Mouse (Mus musculus) gonadal fat pad, adult 2 months (tissue): Measurements from ENCODE around the gene Rpp25l. TPM values are rescaled to one million over a fixed set of nuclear protein-coding genes. Genes with fewer than 3 reads are reported as not detected.
"Not testable (repeated sequence)": the region's sequence is repeated elsewhere in the genome, so short reads cannot be mapped to it uniquely, and the experiment has no call there.

ENCODE experiments used
- DNase-seq: peaks from one replicate; pipeline ENCODE4 v3.0.0-alpha.2; 2012; ENCODE audit warnings: low read depth
- polyA plus RNA-seq: library from polyadenylated mRNA; depleted of rRNA; stranded (reverse); fragments of >200 nt; gene quantifications from 2 replicates; pipeline ENCODE4 v1.2.3, GENCODE M21; 2012

Gene Rpp25l
- polyA plus RNA-seq, 1 experiment = 36.2 TPM

- DNase-seq = no peak
Observed at GRCm38 (mm10) chr4:41737602-41738255, 24.4 kb upstream of the Rpp25l start.

GRCm38 (mm10) chr4:41731052-41731765, 17.9 kb upstream of the Rpp25l start, which contains the start of gene Arid3c:
TSS of gene Arid3c (minus strand) at chr4:41731142.
- no peak for DNase-seq

GRCm38 (mm10) chr4:41726826-41727621, 13.7 kb upstream of the Rpp25l start:
- DNase-seq = no peak

- DNase-seq = no peak
Observed at GRCm38 (mm10) chr4:41722918-41723351, 9.6 kb upstream of the Rpp25l start, which contains the start of gene Dctn3. TSS of gene Dctn3 (minus strand) at chr4:41723170.

GRCm38 (mm10) chr4:41716834-41717233, 3.5 kb upstream of the Rpp25l start:
- DNase-seq = no peak

- no peak for DNase-seq
Observed at GRCm38 (mm10) chr4:41715596-41715995, 2.3 kb upstream of the Rpp25l start.

GRCm38 (mm10) chr4:41715082-41715481, 1.7 kb upstream of the Rpp25l start:
- DNase-seq = no peak

- no peak for DNase-seq
Observed at GRCm38 (mm10) chr4:41714276-41714675, 942 bp upstream of the Rpp25l start.

GRCm38 (mm10) chr4:41712421-41713196, 725 bp downstream of the Rpp25l start:
- DNase-seq = no peak

GRCm38 (mm10) chr4:41711705-41712375, 1.5 kb downstream of the Rpp25l start:
- no peak for DNase-seq

- no peak for DNase-seq
Observed at GRCm38 (mm10) chr4:41710229-41710628, 3.1 kb downstream of the Rpp25l start.

GRCm38 (mm10) chr4:41708192-41708745, 5.1 kb downstream of the Rpp25l start:
- DNase-seq = no peak

- no peak for DNase-seq
Observed at GRCm38 (mm10) chr4:41707011-41707535, 6.3 kb downstream of the Rpp25l start.

GRCm38 (mm10) chr4:41705922-41706754, 7.2 kb downstream of the Rpp25l start:
- no peak for DNase-seq

- no peak for DNase-seq
Observed at GRCm38 (mm10) chr4:41704651-41705050, 8.7 kb downstream of the Rpp25l start.

- not testable (repeated sequence) for DNase-seq
Observed at GRCm38 (mm10) chr4:41702226-41702625, 11.1 kb downstream of the Rpp25l start.

- not testable (repeated sequence) for DNase-seq
Observed at GRCm38 (mm10) chr4:41700224-41700623, 13.1 kb downstream of the Rpp25l start.

GRCm38 (mm10) chr4:41699783-41700182, 13.6 kb downstream of the Rpp25l start, which contains the start of gene Il11ra1:
TSS of gene Il11ra1 (plus strand) at chr4:41699989.
- DNase-seq = not testable (repeated sequence)

GRCm38 (mm10) chr4:41698421-41699016, 14.8 kb downstream of the Rpp25l start:
- not testable (repeated sequence) for DNase-seq
